Mouse (Mus musculus) lung, embryonic 14.5 days (tissue): ENCODE results near the gene Best3. TPM values are rescaled to one million over a fixed set of nuclear protein-coding genes. Genes with fewer than 3 reads are reported as not detected.

Experiments used
- ATAC-seq: fragments of 200-750 bp; cut with Nextera tagmentation; 2 replicates; pipeline ENCODE4 v1.8.0; 2017; ENCODE audit warnings: mild to moderate bottlenecking, moderate TSS enrichment, moderate library complexity; ENCODE audit not compliant: insufficient read depth
- DNase-seq: peaks from one replicate; pipeline ENCODE4 v3.0.0-alpha.2; 2015
- H3K27ac ChIP-seq: fragments of 300-500 bp; sonication (generic); 2 replicates; pipeline ENCODE4 v1.5.1; 2014; ENCODE audit warnings: low read depth, mild to moderate bottlenecking, moderate library complexity
- H3K27me3 ChIP-seq: fragments of 300-500 bp; sonication (generic); 2 replicates; pipeline ENCODE4 v1.6.1; 2014; ENCODE audit warnings: low read length, control low read depth; ENCODE audit not compliant: insufficient read depth
- H3K36me3 ChIP-seq: fragments of 300-500 bp; sonication (generic); 2 replicates; pipeline ENCODE4 v1.6.1; 2014; ENCODE audit warnings: control low read depth; ENCODE audit not compliant: insufficient read depth
- H3K4me1 ChIP-seq: fragments of 300-500 bp; sonication (generic); 2 replicates; pipeline ENCODE4 v1.6.1; 2014; ENCODE audit warnings: antibody characterized with exemption, control low read depth; ENCODE audit not compliant: insufficient read depth
- H3K4me2 ChIP-seq: fragments of 300-500 bp; sonication (generic); 2 replicates; pipeline ENCODE4 v1.6.1; 2014; ENCODE audit warnings: mild to moderate bottlenecking
- H3K4me3 ChIP-seq: fragments of 300-500 bp; sonication (generic); 2 replicates; pipeline ENCODE4 v1.5.1; 2014; ENCODE audit warnings: low read depth, low read length
- H3K9ac ChIP-seq: fragments of 300-500 bp; sonication (generic); 2 replicates; pipeline ENCODE4 v1.6.1; 2014
- H3K9me3 ChIP-seq: fragments of 300-500 bp; sonication (generic); 2 replicates; pipeline ENCODE4 v1.6.1; 2016; ENCODE audit warnings: low read depth, low read length, control low read depth
- CTCF ChIP-seq: IDR thresholded peaks from 2 replicates; pipeline ENCODE4 v1.5.1; 2016; ENCODE audit warnings: antibody characterized with exemption, low read depth
- WGBS: fragments of 180-500 bp; shearing (Covaris S2); extraction: QIAGEN DNeasy Blood & Tissue Kit; methylation state at CpG from one replicate; pipeline ENCODE4 v1.1.7; 2014; 5-methylcytosine and 5-hydroxymethylcytosine counted together
- polyA plus RNA-seq: library from polyadenylated mRNA; unstranded; fragments of >200 nt; fragmentation: Nextera tagmentation; extraction: Ambion mirVana; gene quantifications from 2 replicates; pipeline ENCODE4 v1.2.1, GENCODE M21; 2014

Gene Best3
- polyA plus RNA-seq, 1 experiment from 2014 or later: 0.11 TPM

DNA sequence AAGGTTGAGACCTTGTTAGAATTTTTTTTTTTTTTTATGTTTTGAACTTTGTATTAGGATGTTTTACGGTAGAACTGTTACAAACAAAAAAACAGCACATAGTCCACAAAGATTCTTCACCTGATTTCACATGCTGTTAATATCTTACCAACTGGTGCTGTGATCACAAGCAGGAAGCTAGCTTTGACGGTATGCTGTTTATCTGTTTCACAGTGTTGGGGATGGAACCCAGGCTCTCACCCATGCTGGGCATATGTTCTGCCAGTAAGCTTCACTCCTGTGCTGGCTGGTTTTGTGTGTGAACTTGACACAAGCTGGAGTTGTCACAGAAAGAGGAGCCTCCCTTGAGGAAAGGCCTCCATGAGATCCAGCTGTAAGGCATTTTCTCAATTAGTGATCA is 8.3 kb upstream of the Best3 start:
- DNase-seq: no peak
- Histone ChIP-seq H3K4me3 (no peak overlapping the region), H3K4me1 (no peaks in the 10 kb centered on the region), H3K9me3 (no peaks in the 10 kb centered on the region), H3K36me3 (no peaks in the 10 kb centered on the region), H3K27ac (no peak overlapping the region), H3K4me2 (no peak overlapping the region), H3K27me3 (no peaks in the 10 kb centered on the region), H3K9ac (no peak overlapping the region)
- no peak for TF ChIP-seq CTCF
- WGBS: 68% methylated on average over 2 of the region's 2 CpGs
- ATAC-seq: no peak

DNA sequence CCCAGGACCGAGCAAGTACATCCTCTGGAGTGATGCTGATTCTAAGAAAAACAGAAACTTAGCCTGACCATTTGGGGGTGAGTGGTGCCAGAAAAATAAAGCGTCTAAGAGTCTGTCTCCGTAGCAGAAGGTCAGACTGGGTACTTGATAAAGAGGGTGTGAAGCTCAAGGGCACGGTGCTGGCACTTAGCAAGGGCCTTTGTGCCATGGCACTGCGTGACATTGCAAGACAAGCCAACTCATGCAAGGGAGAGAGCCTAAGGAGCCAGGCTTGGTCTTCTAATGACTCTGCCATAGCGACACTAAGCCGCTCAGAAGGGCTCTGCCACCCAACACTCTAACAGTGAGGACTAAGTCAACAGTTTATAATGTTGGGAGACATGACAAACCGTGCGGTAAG is 7.3 kb upstream of the Best3 start:
- 62% methylated on average over 9 of the region's 9 CpGs for WGBS
- Histone ChIP-seq H3K4me3 (no peak overlapping the region), H3K9me3 (no peaks in the 10 kb centered on the region), H3K36me3 (no peaks in the 10 kb centered on the region), H3K9ac (no peak overlapping the region), H3K4me2 (no peak overlapping the region), H3K4me1 (no peaks in the 10 kb centered on the region), H3K27me3 (no peaks in the 10 kb centered on the region), H3K27ac (no peak overlapping the region)
- no peak for DNase-seq
- TF ChIP-seq CTCF: no peak
- no peak for ATAC-seq

DNA sequence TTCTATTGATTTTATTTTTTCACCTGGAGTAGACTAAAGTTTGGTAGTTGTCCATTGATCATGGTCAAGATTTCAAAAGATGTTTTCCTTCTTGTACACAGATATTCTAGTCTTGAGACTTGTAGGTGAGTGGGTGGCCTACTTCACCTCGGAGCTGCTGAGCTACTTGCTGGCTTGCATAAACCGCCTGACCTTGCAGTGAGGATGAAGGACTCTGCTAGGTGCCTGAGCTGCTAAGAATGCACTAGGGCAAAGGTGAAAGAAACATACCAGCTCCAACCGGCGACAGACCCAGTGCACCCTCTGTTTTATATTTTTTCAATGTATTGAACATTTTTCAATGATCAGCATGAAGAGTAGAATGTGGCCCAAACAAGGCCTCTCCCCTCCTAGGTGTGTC is 5.8 kb upstream of the Best3 start:
- no peak for TF ChIP-seq CTCF
- WGBS: 59% methylated on average over 4 of the region's 4 CpGs
- DNase-seq: no peak
- Histone ChIP-seq H3K36me3 (no peaks in the 10 kb centered on the region), H3K4me1 (no peaks in the 10 kb centered on the region), H3K4me2 (no peak overlapping the region), H3K9ac (no peak overlapping the region), H3K27ac (no peak overlapping the region), H3K27me3 (no peaks in the 10 kb centered on the region), H3K4me3 (no peak overlapping the region), H3K9me3 (no peaks in the 10 kb centered on the region)
- ATAC-seq: no peak

DNA sequence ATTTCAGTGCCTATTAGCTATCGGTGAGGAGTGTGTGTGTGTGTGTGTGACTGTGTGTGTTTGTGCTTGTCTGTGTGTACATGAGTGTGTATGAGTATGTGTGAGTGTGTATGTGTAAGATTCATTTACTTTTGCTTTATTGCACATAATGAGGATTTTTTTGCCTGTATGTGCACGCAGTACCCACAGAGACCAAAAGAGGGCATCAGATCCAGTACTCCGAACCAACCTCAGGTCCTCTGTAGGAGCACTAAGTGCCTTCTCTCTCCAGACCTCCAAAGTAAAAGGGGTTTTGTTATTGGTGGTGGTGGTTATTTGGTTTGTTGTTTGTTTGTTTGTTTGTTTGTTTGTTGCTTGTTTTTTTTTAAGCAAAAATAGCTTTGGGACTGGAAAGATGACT is 5.2 kb upstream of the Best3 start:
- no peaks in the 10 kb centered on the region for H3K36me3 ChIP-seq

DNA sequence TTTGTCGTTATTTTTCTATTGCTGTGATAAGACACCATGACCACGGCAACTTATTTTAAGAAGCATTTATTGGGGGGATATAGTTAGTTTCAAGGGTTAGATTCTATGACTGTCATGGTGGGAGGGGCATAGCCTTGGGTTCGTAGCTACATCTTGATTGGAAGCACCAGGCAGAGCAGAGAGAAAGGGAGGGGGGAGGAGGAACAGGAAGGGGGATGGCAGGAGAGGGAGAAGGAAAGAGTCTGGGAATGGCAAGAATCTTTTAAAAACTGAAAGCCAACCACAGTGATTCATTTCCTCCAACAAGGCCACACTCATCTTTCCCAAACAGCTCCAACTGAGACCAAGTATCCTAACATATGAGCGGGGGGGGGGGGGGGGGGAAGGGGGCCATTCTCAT is 3.6 kb upstream of the Best3 start:
- DNase-seq (no peak), ATAC-seq (no peak)
- 0 out of 2 replicates have a peak, but pooled peaks cover 3% of the 10 kb centered on the region for H3K4me1 ChIP-seq
- H3K4me2 ChIP-seq: no peak overlapping the region
- H3K27ac ChIP-seq: no peak overlapping the region
- H3K9ac ChIP-seq: no peak overlapping the region
- no peaks in the 10 kb centered on the region for H3K9me3 ChIP-seq
- H3K27me3 ChIP-seq: no peaks in the 10 kb centered on the region
- H3K4me3 ChIP-seq: no peak overlapping the region
- WGBS: 60% methylated on average over 3 of the region's 4 CpGs
- no peak for TF ChIP-seq CTCF
- H3K36me3 ChIP-seq: no peaks in the 10 kb centered on the region

More for the DNA sequence above, 5.2 kb upstream of the Best3 start:
- no peak overlapping the region for H3K4me3 ChIP-seq
- no peak overlapping the region for H3K4me2 ChIP-seq
- no peak for ATAC-seq
- no peaks in the 10 kb centered on the region for H3K9me3 ChIP-seq
- no peaks in the 10 kb centered on the region for H3K27me3 ChIP-seq
- peak; percentile 56 for DNase-seq
- no peaks in the 10 kb centered on the region for H3K4me1 ChIP-seq
- H3K9ac ChIP-seq: no peak overlapping the region
- peak; percentile 69 for TF ChIP-seq CTCF
- no peak overlapping the region for H3K27ac ChIP-seq
- WGBS: 77% methylated on average over 3 of the region's 3 CpGs

DNA sequence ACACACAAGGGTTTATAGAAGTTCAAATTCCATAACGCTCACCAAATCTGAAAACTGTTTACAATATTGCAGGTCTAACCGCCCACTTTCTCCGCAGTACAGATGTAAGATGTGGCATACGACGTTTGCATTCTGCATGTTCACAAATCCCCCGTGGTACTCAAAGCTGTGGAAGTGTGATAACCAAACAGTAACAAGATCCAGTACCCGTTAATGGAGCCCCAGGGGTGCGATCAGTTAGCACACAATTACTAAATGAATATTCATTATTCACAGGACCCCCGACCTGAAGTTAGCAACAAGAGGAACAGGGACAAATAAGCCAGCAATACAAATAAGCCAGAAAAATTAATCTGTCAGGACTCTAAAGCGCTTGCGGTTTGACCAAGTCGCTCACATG is 1.3 kb upstream of the Best3 start:
- no peaks in the 10 kb centered on the region for H3K9me3 ChIP-seq
- H3K36me3 ChIP-seq: no peaks in the 10 kb centered on the region
- ATAC-seq (no peak), DNase-seq (no peak)
- H3K27me3 ChIP-seq: no peaks in the 10 kb centered on the region
- 48% methylated on average over 12 of the region's 12 CpGs for WGBS
- H3K27ac ChIP-seq: no peak overlapping the region
- H3K9ac ChIP-seq: no peak overlapping the region
- H3K4me2 ChIP-seq: no peak overlapping the region
- no peak for TF ChIP-seq CTCF
- no peak overlapping the region for H3K4me3 ChIP-seq
- H3K4me1 ChIP-seq: 0 out of 2 replicates have a peak, but pooled peaks cover 3% of the 10 kb centered on the region

DNA sequence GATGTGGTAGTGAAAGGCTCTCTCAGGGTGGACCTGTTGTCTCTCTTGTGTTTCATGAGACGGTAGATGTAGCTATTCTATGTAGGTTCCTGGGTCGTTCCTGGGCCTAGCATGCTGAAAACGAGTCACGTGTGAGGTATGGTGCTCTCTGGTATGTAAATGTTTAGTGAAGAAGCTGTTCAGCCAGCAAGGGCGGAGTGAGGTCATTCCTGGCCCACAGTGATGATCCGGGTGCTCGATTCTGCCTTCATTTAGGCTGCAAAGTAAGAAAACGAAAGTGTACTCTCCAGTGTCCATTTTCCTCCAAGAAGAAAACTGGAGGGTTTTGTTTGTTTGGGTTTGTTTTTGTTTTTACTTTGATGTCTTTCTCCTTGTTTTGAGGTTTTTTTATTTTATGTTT is 7.9 kb downstream of the Best3 start:
- H3K9me3 ChIP-seq: no peaks in the 10 kb centered on the region
- no peaks in the 10 kb centered on the region for H3K27me3 ChIP-seq
- H3K36me3 ChIP-seq: no peaks in the 10 kb centered on the region
- H3K27ac ChIP-seq: no peak overlapping the region
- no peak overlapping the region for H3K4me2 ChIP-seq
- no peak overlapping the region for H3K9ac ChIP-seq
- DNase-seq: no peak
- H3K4me3 ChIP-seq: no peak overlapping the region
- TF ChIP-seq CTCF: no peak
- 67% methylated on average over 8 of the region's 8 CpGs for WGBS
- 0 out of 2 replicates have a peak, but pooled peaks cover 4% of the 10 kb centered on the region for H3K4me1 ChIP-seq
- no peak for ATAC-seq

DNA sequence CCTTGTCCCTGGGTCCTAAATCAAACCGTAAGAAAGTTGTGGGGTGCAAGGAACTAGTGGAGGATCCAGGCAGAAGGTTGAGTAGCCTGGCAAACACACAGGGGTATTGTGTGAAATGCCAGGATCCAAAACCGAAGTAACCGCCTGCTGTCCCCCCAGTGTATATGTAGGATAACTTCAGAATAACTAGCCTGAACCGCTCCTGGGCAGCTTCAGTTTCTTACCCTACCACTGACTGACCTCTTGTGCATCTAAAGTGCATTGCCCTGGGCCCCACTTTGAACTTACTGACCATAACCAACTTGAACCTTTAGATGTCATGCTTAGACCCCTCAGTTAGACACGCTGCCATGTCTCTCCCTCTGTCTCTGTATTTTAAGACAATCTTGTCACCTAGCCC is 9.0 kb downstream of the Best3 start:
- Histone ChIP-seq H3K27ac (no peak overlapping the region), H3K9ac (no peak overlapping the region), H3K27me3 (no peaks in the 10 kb centered on the region), H3K9me3 (no peaks in the 10 kb centered on the region), H3K4me1 (0 out of 2 replicates have a peak, but pooled peaks cover 4% of the 10 kb centered on the region), H3K4me3 (no peak overlapping the region), H3K4me2 (no peak overlapping the region), H3K36me3 (no peaks in the 10 kb centered on the region)
- 74% methylated on average over 5 of the region's 5 CpGs for WGBS
- DNase-seq (no peak), ATAC-seq (no peak)
- no peak for TF ChIP-seq CTCF
